Mouse (Mus musculus) midbrain, embryonic 14.5 days (tissue): Measurements from ENCODE around the gene Mrps23. TPM values are rescaled to one million over a fixed set of nuclear protein-coding genes. Genes with fewer than 3 reads are reported as not detected.

Experiments
- ATAC-seq: fragments of 200-750 bp; cut with Nextera tagmentation; 2 replicates; pipeline ENCODE4 v1.8.0; 2017; ENCODE audit warnings: moderate number of reproducible peaks, moderate library complexity; ENCODE audit not compliant: low FRiP score, low TSS enrichment
- DNase-seq: peaks from one replicate; pipeline ENCODE4 v3.0.0-alpha.2; 2015
- H3K27ac ChIP-seq: fragments of 300-500 bp; sonication (generic); replicated peaks from 2 replicates; pipeline ENCODE4 v1.5.1; 2014; ENCODE audit warnings: mild to moderate bottlenecking, low read depth, low read length, moderate library complexity
- H3K27me3 ChIP-seq: fragments of 300-500 bp; sonication (generic); 2 replicates; pipeline ENCODE4 v1.6.1; 2014; ENCODE audit warnings: low read length, control low read depth, mixed read lengths; ENCODE audit not compliant: control insufficient read depth, insufficient read depth
- H3K36me3 ChIP-seq: fragments of 300-500 bp; sonication (generic); 2 replicates; pipeline ENCODE4 v1.6.1; 2014; ENCODE audit warnings: low read length, control low read depth; ENCODE audit not compliant: control insufficient read depth, insufficient read depth
- H3K4me1 ChIP-seq: fragments of 300-500 bp; sonication (generic); 2 replicates; pipeline ENCODE4 v1.6.1; 2014; ENCODE audit warnings: mild to moderate bottlenecking, antibody characterized with exemption, low read length, control low read depth; ENCODE audit not compliant: control insufficient read depth, insufficient read depth
- H3K4me2 ChIP-seq: fragments of 300-500 bp; sonication (generic); 2 replicates; pipeline ENCODE4 v1.6.1; 2014; ENCODE audit warnings: mild to moderate bottlenecking, low read length, moderate library complexity
- H3K4me3 ChIP-seq: fragments of 300-500 bp; sonication (generic); replicated peaks from 2 replicates; pipeline ENCODE4 v1.5.1; 2014; ENCODE audit warnings: low read depth, low read length
- H3K9ac ChIP-seq: fragments of 300-500 bp; sonication (generic); replicated peaks from 2 replicates; pipeline ENCODE4 v1.6.1; 2014; ENCODE audit warnings: mild to moderate bottlenecking, low read length, moderate library complexity
- H3K9me3 ChIP-seq: fragments of 300-500 bp; sonication (generic); 2 replicates; pipeline ENCODE4 v1.6.1; 2016; ENCODE audit warnings: low read length, control low read depth, mixed read lengths; ENCODE audit not compliant: control insufficient read depth
- WGBS: fragments of 180-500 bp; shearing (Covaris S2); extraction: QIAGEN DNeasy Blood & Tissue Kit; methylation state at CpG from one replicate; pipeline ENCODE4 v1.1.7; 2014; 5-methylcytosine and 5-hydroxymethylcytosine counted together
- polyA plus RNA-seq: library from polyadenylated mRNA; unstranded; fragments of >200 nt; fragmentation: Nextera tagmentation; extraction: Ambion mirVana; gene quantifications from 2 replicates; pipeline ENCODE4 v1.2.1, GENCODE M21; 2014

Gene Mrps23
- polyA plus RNA-seq, 1 experiment from 2014 or later, result 70.0 TPM

GRCm38 (mm10) chr11:88211824-88212582, 7.8 kb downstream of the Mrps23 start:
- WGBS, result 86% methylated on average over 5 of the region's 5 CpGs
- Histone ChIP-seq H3K4me3 (no peak overlapping the region), H3K4me2 (no peak overlapping the region), H3K9me3 (no peaks in the 10 kb centered on the region), H3K27me3 (no peaks in the 10 kb centered on the region), H3K4me1 (peaks cover 15% of the 10 kb centered on the region; the same call in 1 of the 2 replicates), H3K27ac (no peak overlapping the region), H3K9ac (no peak overlapping the region), H3K36me3 (peaks cover 39% of the 10 kb centered on the region)
- DNase-seq, result no peak
- ATAC-seq, result no peak

GRCm38 (mm10) chr11:88213757-88214156, 9.6 kb downstream of the Mrps23 start:
- no peak for ATAC-seq
- H3K4me1 ChIP-seq, result peaks cover 15% of the 10 kb centered on the region; the same call in 1 of the 2 replicates
- H3K9ac ChIP-seq, result no peak overlapping the region
- DNase-seq, result no peak
- no peaks in the 10 kb centered on the region for H3K9me3 ChIP-seq
- H3K27ac ChIP-seq, result no peak overlapping the region
- peaks cover 34% of the 10 kb centered on the region for H3K36me3 ChIP-seq
- WGBS, result 46% methylated on average over 6 of the region's 6 CpGs
- H3K4me2 ChIP-seq, result no peak overlapping the region
- no peak overlapping the region for H3K4me3 ChIP-seq
- no peaks in the 10 kb centered on the region for H3K27me3 ChIP-seq

GRCm38 (mm10) chr11:88214881-88215831, 11.0 kb downstream of the Mrps23 start:
- Histone ChIP-seq H3K4me3 (no peak overlapping the region), H3K9me3 (no peaks in the 10 kb centered on the region), H3K4me2 (peak overlapping the region; percentile 39), H3K27me3 (no peaks in the 10 kb centered on the region), H3K4me1 (peaks cover 15% of the 10 kb centered on the region; the same call in 1 of the 2 replicates), H3K36me3 (peaks cover 20% of the 10 kb centered on the region), H3K9ac (peak overlapping the region; percentile 7; the same call in 1 of the 2 replicates), H3K27ac (peak overlapping the region; percentile 77)
- peak; percentile 64 for DNase-seq
- 55% methylated on average over 21 of the region's 21 CpGs for WGBS
- ATAC-seq, result peak; percentile 66

GRCm38 (mm10) chr11:88216231-88216685, 12.1 kb downstream of the Mrps23 start:
- 9% methylated on average over 10 of the region's 10 CpGs for WGBS
- Histone ChIP-seq H3K36me3 (peaks cover 9% of the 10 kb centered on the region), H3K4me1 (peaks cover 15% of the 10 kb centered on the region; the same call in 1 of the 2 replicates), H3K4me3 (no peak overlapping the region), H3K9ac (no peak overlapping the region), H3K27ac (peak overlapping the region; percentile 66), H3K9me3 (no peaks in the 10 kb centered on the region), H3K4me2 (peak overlapping the region; percentile 39), H3K27me3 (no peaks in the 10 kb centered on the region)
- peak; percentile 94 for DNase-seq
- peak; percentile 34; the same call in 1 of the 2 replicates for ATAC-seq

GRCm38 (mm10) chr11:88218155-88218554, 14.0 kb downstream of the Mrps23 start:
- Histone ChIP-seq H3K4me1 (peaks cover 15% of the 10 kb centered on the region; the same call in 1 of the 2 replicates), H3K4me3 (no peak overlapping the region), H3K4me2 (no peak overlapping the region), H3K27me3 (no peaks in the 10 kb centered on the region), H3K9ac (no peak overlapping the region), H3K27ac (no peak overlapping the region), H3K9me3 (no peaks in the 10 kb centered on the region), H3K36me3 (no peaks in the 10 kb centered on the region)
- no peak for ATAC-seq
- no peak for DNase-seq
- WGBS, result 91% methylated on average over 6 of the region's 6 CpGs

GRCm38 (mm10) chr11:88218586-88218985, 14.4 kb downstream of the Mrps23 start:
- no peak overlapping the region for H3K4me3 ChIP-seq
- no peak overlapping the region for H3K9ac ChIP-seq
- H3K27ac ChIP-seq, result no peak overlapping the region
- no peak overlapping the region for H3K4me2 ChIP-seq
- ATAC-seq, result no peak
- no peaks in the 10 kb centered on the region for H3K27me3 ChIP-seq
- WGBS, result 70% methylated on average over 7 of the region's 7 CpGs
- peaks cover 15% of the 10 kb centered on the region; the same call in 1 of the 2 replicates for H3K4me1 ChIP-seq
- no peaks in the 10 kb centered on the region for H3K36me3 ChIP-seq
- H3K9me3 ChIP-seq, result no peaks in the 10 kb centered on the region
- no peak for DNase-seq

- no peaks in the 10 kb centered on the region for H3K4me1 ChIP-seq
- no peaks in the 10 kb centered on the region for H3K36me3 ChIP-seq
- H3K9me3 ChIP-seq, result no peaks in the 10 kb centered on the region
- no peak overlapping the region for H3K4me3 ChIP-seq
- WGBS, result 88% methylated on average over 15 of the region's 15 CpGs
- H3K9ac ChIP-seq, result no peak overlapping the region
- H3K4me2 ChIP-seq, result no peak overlapping the region
- DNase-seq (no peak), ATAC-seq (no peak)
- H3K27ac ChIP-seq, result no peak overlapping the region
- no peaks in the 10 kb centered on the region for H3K27me3 ChIP-seq
Observed at GRCm38 (mm10) chr11:88221929-88222475, 17.8 kb downstream of the Mrps23 start.
